In genomic region chr15:102406912-102407580, GRCm38 (mm10) we compare ENCODE assay signal across 8 mouse cellular contexts. TPM values are rescaled to one million over a fixed set of nuclear protein-coding genes. Genes with fewer than 3 reads are reported as not detected.
A peak's percentile ranks its signal among the peaks of the same experiment; 100 is the strongest.
DNase-seq lines count a peak whose midpoint lies in the region; ATAC-seq lines count a peak whose summit lies in the region.

No protein-coding gene starts in this region.

- ATAC-seq in erythroblast, adult 5-6 weeks (replicated peaks; ENCODE audit: low FRiP score, poor library complexity, severe bottlenecking) = no peak
- no peak for ATAC-seq in forebrain, embryonic 12.5 days (ENCODE audit: low FRiP score)
- ATAC-seq in liver, embryonic 13.5 days (ENCODE audit: low read depth) = no peak

- WGBS in forebrain, embryonic 12.5 days = 26% methylated on average over 3 of the region's 3 CpGs
- 4% methylated on average over 3 of the region's 3 CpGs for WGBS in liver, embryonic 13.5 days (ENCODE audit: insufficient replicate concordance)

- peak; percentile 72 for DNase-seq in 3T3-L1 (ENCODE audit: low read depth, low spot score)
- DNase-seq in liver, embryonic 13.5 days = no peak
- DNase-seq in left cerebral cortex, postnatal 36 days (ENCODE audit: low spot score in 2 of 2) = no peak
- DNase-seq in embryo, embryonic 10.5 days (ENCODE audit: low spot score) = no peak
- no peak for DNase-seq in layer of hippocampus, adult 8-10 months (ENCODE audit: low spot score in 2 of 2)

- H3K4me2 ChIP-seq in forebrain, embryonic 12.5 days = peak overlapping the region; percentile 58
- peak overlapping the region; percentile 65 for H3K4me2 ChIP-seq in liver, embryonic 13.5 days

- intact Hi-C loops in left cerebral cortex, postnatal 36 days (cut with DNase I) = no loop called here

- H3K27me3 ChIP-seq in erythroblast, embryonic 14.5 days (ENCODE audit: control insufficient read depth) = no peaks in the 10 kb centered on the region
- H3K27me3 ChIP-seq in forebrain, embryonic 12.5 days = no peaks in the 10 kb centered on the region
- H3K27me3 ChIP-seq in liver, embryonic 13.5 days = no peaks in the 10 kb centered on the region

- peak overlapping the region; percentile 94 for H3K27ac ChIP-seq in forebrain, embryonic 12.5 days
- H3K27ac ChIP-seq in liver, embryonic 13.5 days = peak overlapping the region; percentile 95

- H3K9me3 ChIP-seq in erythroblast, embryonic 14.5 days (ENCODE audit: control insufficient read depth, low read length) = no peaks in the 10 kb centered on the region
- H3K9me3 ChIP-seq in forebrain, embryonic 12.5 days = no peaks in the 10 kb centered on the region
- H3K9me3 ChIP-seq in liver, embryonic 13.5 days (replicated peaks) = no peaks in the 10 kb centered on the region

- peaks cover 50% of the 10 kb centered on the region for H3K36me3 ChIP-seq in erythroblast, embryonic 14.5 days (ENCODE audit: control insufficient read depth)
- H3K36me3 ChIP-seq in forebrain, embryonic 12.5 days (replicated peaks) = peaks cover 40% of the 10 kb centered on the region
- H3K36me3 ChIP-seq in liver, embryonic 13.5 days = peaks cover 45% of the 10 kb centered on the region

- peak overlapping the region; percentile 98 for H3K9ac ChIP-seq in forebrain, embryonic 12.5 days
- peak overlapping the region; percentile 90 for H3K9ac ChIP-seq in liver, embryonic 13.5 days

- H3K4me3 ChIP-seq in erythroblast, embryonic 14.5 days (replicated peaks) = peak overlapping the region; percentile 82
- H3K4me3 ChIP-seq in forebrain, embryonic 12.5 days (replicated peaks) = peak overlapping the region; percentile 97
- peak overlapping the region; percentile 86 for H3K4me3 ChIP-seq in liver, embryonic 13.5 days (replicated peaks)

- peaks cover 68% of the 10 kb centered on the region for H3K4me1 ChIP-seq in erythroblast, embryonic 14.5 days (ENCODE audit: control insufficient read depth)
- peaks cover 43% of the 10 kb centered on the region for H3K4me1 ChIP-seq in forebrain, embryonic 12.5 days
- H3K4me1 ChIP-seq in liver, embryonic 13.5 days (replicated peaks) = peaks cover 64% of the 10 kb centered on the region

RNA-seq across cellular contexts. Expression of gene Sp1, which starts 1.1 kb away (rescaled TPM):
- 0.32 and 0.93 TPM in 2 replicates for polyA plus RNA-seq in erythroblast, embryonic 14.5 days (2012)
- 42.2 and 66.3 TPM in 2 replicates for total RNA-seq in erythroblast, adult 5-6 weeks (2015; ENCODE audit: low replicate concordance)
- total RNA-seq in erythroblast, adult 5-6 weeks (2017; ENCODE audit: low replicate concordance) = 20.2 and 23.1 TPM in 2 replicates
- polyA plus RNA-seq in forebrain, embryonic 12.5 days (2016; fragmentation: Nextera tagmentation; extraction: Ambion mirVana) = 10.8 and 11.2 TPM in 2 replicates
- 4.0 and 4.3 TPM in 2 replicates for polyA plus RNA-seq in liver, embryonic 13.5 days (2015; fragmentation: Nextera tagmentation; extraction: Ambion mirVana)
- 10 to 100 TPM; 22.0 to 30.3 TPM for total RNA-seq in left cerebral cortex, postnatal 36 days (2021)
- 10 to 100 TPM; 27.4 to 30.1 (median 28.8) TPM for total RNA-seq in layer of hippocampus, adult 8-10 months (2022)

RNA-seq across cellular contexts. Expression of gene Amhr2, which starts 38.1 kb away (rescaled TPM):
- polyA plus RNA-seq in erythroblast, embryonic 14.5 days (2012) = 0.03 and 0.08 TPM in 2 replicates
- total RNA-seq in erythroblast, adult 5-6 weeks (2015; ENCODE audit: low replicate concordance) = not detected in 2 replicates
- total RNA-seq in erythroblast, adult 5-6 weeks (2017; ENCODE audit: low replicate concordance) = not detected in 2 replicates
- polyA plus RNA-seq in forebrain, embryonic 12.5 days (2016; fragmentation: Nextera tagmentation; extraction: Ambion mirVana) = 0.22 TPM in 2 replicates
- polyA plus RNA-seq in liver, embryonic 13.5 days (2015; fragmentation: Nextera tagmentation; extraction: Ambion mirVana) = 0.14 and 0.42 TPM in 2 replicates
- 1 to 10 TPM in 1 of 2 experiments, under 1 TPM in 1; 0.99 to 2.3 TPM for total RNA-seq in left cerebral cortex, postnatal 36 days (2021)
- total RNA-seq in layer of hippocampus, adult 8-10 months (2022) = 1 to 10 TPM in 2 of 4 experiments, under 1 TPM in 2; 0.40 to 2.0 (median 1.1) TPM

RNA-seq across cellular contexts. Expression of gene Sp7, which starts 40.1 kb away (rescaled TPM):
- not detected in 2 replicates for polyA plus RNA-seq in erythroblast, embryonic 14.5 days (2012)
- not detected in 2 replicates for total RNA-seq in erythroblast, adult 5-6 weeks (2015; ENCODE audit: low replicate concordance)
- not detected in 2 replicates for total RNA-seq in erythroblast, adult 5-6 weeks (2017; ENCODE audit: low replicate concordance)
- 0.32 and 0.46 TPM in 2 replicates for polyA plus RNA-seq in forebrain, embryonic 12.5 days (2016; fragmentation: Nextera tagmentation; extraction: Ambion mirVana)
- polyA plus RNA-seq in liver, embryonic 13.5 days (2015; fragmentation: Nextera tagmentation; extraction: Ambion mirVana) = 0.07 and 0.09 TPM in 2 replicates
- total RNA-seq in left cerebral cortex, postnatal 36 days (2021) = under 1 TPM; 0.79 to 1.00 TPM
- under 1 TPM; 0.37 to 0.78 (median 0.59) TPM for total RNA-seq in layer of hippocampus, adult 8-10 months (2022)

RNA-seq across cellular contexts. Expression of gene Prr13, which starts 51.8 kb away (rescaled TPM):
- polyA plus RNA-seq in erythroblast, embryonic 14.5 days (2012) = 28.4 and 73.8 TPM in 2 replicates
- total RNA-seq in erythroblast, adult 5-6 weeks (2015; ENCODE audit: low replicate concordance) = 70.9 and 84.4 TPM in 2 replicates
- total RNA-seq in erythroblast, adult 5-6 weeks (2017; ENCODE audit: low replicate concordance) = 37.6 and 64.5 TPM in 2 replicates
- 82.9 and 86.9 TPM in 2 replicates for polyA plus RNA-seq in forebrain, embryonic 12.5 days (2016; fragmentation: Nextera tagmentation; extraction: Ambion mirVana)
- 108 and 112 TPM in 2 replicates for polyA plus RNA-seq in liver, embryonic 13.5 days (2015; fragmentation: Nextera tagmentation; extraction: Ambion mirVana)
- total RNA-seq in left cerebral cortex, postnatal 36 days (2021) = 10 to 100 TPM; 41.4 to 43.2 TPM
- total RNA-seq in layer of hippocampus, adult 8-10 months (2022) = 10 to 100 TPM; 34.4 to 49.3 (median 40.9) TPM

RNA-seq across cellular contexts. Expression of gene Aaas, which starts 56.5 kb away (rescaled TPM):
- 13.7 and 18.1 TPM in 2 replicates for polyA plus RNA-seq in erythroblast, embryonic 14.5 days (2012)
- total RNA-seq in erythroblast, adult 5-6 weeks (2015; ENCODE audit: low replicate concordance) = 30.3 and 60.7 TPM in 2 replicates
- total RNA-seq in erythroblast, adult 5-6 weeks (2017; ENCODE audit: low replicate concordance) = 11.7 and 49.7 TPM in 2 replicates
- polyA plus RNA-seq in forebrain, embryonic 12.5 days (2016; fragmentation: Nextera tagmentation; extraction: Ambion mirVana) = 75.0 and 78.2 TPM in 2 replicates
- polyA plus RNA-seq in liver, embryonic 13.5 days (2015; fragmentation: Nextera tagmentation; extraction: Ambion mirVana) = 60.9 and 61.9 TPM in 2 replicates
- 10 to 100 TPM; 17.2 to 17.7 TPM for total RNA-seq in left cerebral cortex, postnatal 36 days (2021)
- total RNA-seq in layer of hippocampus, adult 8-10 months (2022) = 10 to 100 TPM; 20.6 to 33.5 (median 24.7) TPM
